Mouse (Mus musculus) intestine, embryonic 15.5 days (tissue): ENCODE results near the gene Lama5. TPM values are rescaled to one million over a fixed set of nuclear protein-coding genes. Genes with fewer than 3 reads are reported as not detected.
"Not testable (repeated sequence)": the region's sequence is repeated elsewhere in the genome, so short reads cannot be mapped to it uniquely, and the experiment has no call there.

ENCODE experiments used
- ATAC-seq: fragments of 200-750 bp; cut with Nextera tagmentation; 2 replicates; pipeline ENCODE4 v1.8.0; 2017; ENCODE audit warnings: moderate TSS enrichment, moderate library complexity
- H3K27ac ChIP-seq: fragments of 300-500 bp; sonication (generic); 2 replicates; pipeline ENCODE4 v1.5.1; 2015; ENCODE audit warnings: mild to moderate bottlenecking, inconsistent platforms
- H3K27me3 ChIP-seq: fragments of 300-500 bp; sonication (generic); replicated peaks from 2 replicates; pipeline ENCODE4 v1.6.1; 2015; ENCODE audit warnings: inconsistent platforms
- H3K36me3 ChIP-seq: fragments of 300-500 bp; sonication (generic); 2 replicates; pipeline ENCODE4 v1.6.1; 2015; ENCODE audit warnings: inconsistent platforms
- H3K4me1 ChIP-seq: fragments of 300-500 bp; sonication (generic); replicated peaks from 2 replicates; pipeline ENCODE4 v1.6.1; 2015; ENCODE audit warnings: inconsistent platforms
- H3K4me2 ChIP-seq: fragments of 300-500 bp; sonication (generic); replicated peaks from 2 replicates; pipeline ENCODE4 v1.6.1; 2015; ENCODE audit warnings: mild to moderate bottlenecking, inconsistent platforms
- H3K4me3 ChIP-seq: fragments of 300-500 bp; sonication (generic); replicated peaks from 2 replicates; pipeline ENCODE4 v1.5.1; 2015; ENCODE audit warnings: inconsistent platforms
- H3K9ac ChIP-seq: fragments of 300-500 bp; sonication (generic); 2 replicates; pipeline ENCODE4 v1.6.1; 2015; ENCODE audit warnings: inconsistent platforms
- H3K9me3 ChIP-seq: fragments of 300-500 bp; sonication (generic); 2 replicates; pipeline ENCODE4 v1.6.1; 2016; ENCODE audit warnings: inconsistent platforms
- WGBS: fragments of 180-500 bp; shearing (Covaris S2); methylation state at CpG from one replicate; pipeline ENCODE4 v1.1.7; 2015; 5-methylcytosine and 5-hydroxymethylcytosine counted together
- polyA plus RNA-seq: library from polyadenylated mRNA; unstranded; fragments of >200 nt; fragmentation: Nextera tagmentation; extraction: Ambion mirVana; gene quantifications from 2 replicates; pipeline ENCODE4 v1.2.1, GENCODE M21; 2015

The Lama5 gene
- polyA plus RNA-seq, 1 experiment from 2014 or later: 30.9 TPM

- H3K27me3 ChIP-seq: no peaks in the 10 kb centered on the region
- no peak overlapping the region for H3K4me2 ChIP-seq
- no peak for ATAC-seq
- no peak overlapping the region for H3K27ac ChIP-seq
- 0 out of 2 replicates have a peak overlapping the region, but pooled peaks have one; percentile 98 for H3K9ac ChIP-seq
- no peak overlapping the region for H3K4me3 ChIP-seq
- WGBS: 90% methylated on average over 5 of the region's 5 CpGs
- H3K4me1 ChIP-seq: peaks cover 22% of the 10 kb centered on the region
- H3K9me3 ChIP-seq: no peaks in the 10 kb centered on the region
- peaks cover 40% of the 10 kb centered on the region for H3K36me3 ChIP-seq
These were observed 51.5 kb downstream of the Lama5 start for GRCm38 (mm10) chr2:180174121-180174520.

- 82% methylated on average over 8 of the region's 8 CpGs for WGBS
- not testable (repeated sequence) for H3K27me3 ChIP-seq, H3K9me3 ChIP-seq, H3K27ac ChIP-seq, H3K4me3 ChIP-seq, ATAC-seq
- H3K4me1 ChIP-seq: peaks cover 22% of the 10 kb centered on the region
- H3K36me3 ChIP-seq: peaks cover 36% of the 10 kb centered on the region
- peak overlapping the region; percentile 98; the same call in 1 of the 2 replicates for H3K9ac ChIP-seq
- H3K4me2 ChIP-seq: peak overlapping the region; percentile 85
These were observed 51.9 kb downstream of the Lama5 start for GRCm38 (mm10) chr2:180173711-180174110.

GRCm38 (mm10) chr2:180173163-180173562 lies 52.5 kb downstream of the Lama5 start:
- H3K27me3 ChIP-seq: no peaks in the 10 kb centered on the region
- peaks cover 35% of the 10 kb centered on the region for H3K36me3 ChIP-seq
- no peak overlapping the region for H3K27ac ChIP-seq
- peak overlapping the region; percentile 98 for H3K9ac ChIP-seq
- WGBS: 77% methylated on average over 4 of the region's 4 CpGs
- H3K4me3 ChIP-seq: peak overlapping the region; percentile 100; the same call in 1 of the 2 replicates
- no peaks in the 10 kb centered on the region for H3K9me3 ChIP-seq
- peak overlapping the region; percentile 85 for H3K4me2 ChIP-seq
- ATAC-seq: no peak
- H3K4me1 ChIP-seq: peaks cover 22% of the 10 kb centered on the region

- ATAC-seq: no peak
- 3% methylated on average over 9 of the region's 9 CpGs for WGBS
- H3K27ac ChIP-seq: no peak overlapping the region
These were observed 53.5 kb downstream of the Lama5 start for GRCm38 (mm10) chr2:180172152-180172551.

GRCm38 (mm10) chr2:180171522-180172070 lies 54.1 kb downstream of the Lama5 start:
- no peaks in the 10 kb centered on the region for H3K27me3 ChIP-seq
- peak overlapping the region; percentile 89 for H3K27ac ChIP-seq
- H3K4me2 ChIP-seq: peak overlapping the region; percentile 85
- no peaks in the 10 kb centered on the region for H3K9me3 ChIP-seq
- H3K36me3 ChIP-seq: peaks cover 20% of the 10 kb centered on the region
- peaks cover 22% of the 10 kb centered on the region for H3K4me1 ChIP-seq
- peak; percentile 75 for ATAC-seq
- peak overlapping the region; percentile 98 for H3K9ac ChIP-seq
- peak overlapping the region; percentile 100 for H3K4me3 ChIP-seq
- under 1% methylated on average over 79 of the region's 80 CpGs for WGBS

More at GRCm38 (mm10) chr2:180172152-180172551, 53.5 kb downstream of the Lama5 start:
- no peaks in the 10 kb centered on the region for H3K9me3 ChIP-seq
- H3K36me3 ChIP-seq: peaks cover 25% of the 10 kb centered on the region
- no peaks in the 10 kb centered on the region for H3K27me3 ChIP-seq
- peaks cover 22% of the 10 kb centered on the region for H3K4me1 ChIP-seq
- peak overlapping the region; percentile 100 for H3K4me3 ChIP-seq
- peak overlapping the region; percentile 98 for H3K9ac ChIP-seq
- peak overlapping the region; percentile 85 for H3K4me2 ChIP-seq

- Histone ChIP-seq H3K27me3 (no peaks in the 10 kb centered on the region), H3K9ac (peak within 1 kb of the TSS; percentile 98), H3K4me2 (peak within 1 kb of the TSS; percentile 85), H3K4me3 (peak within 1 kb of the TSS; percentile 100), H3K36me3 (peaks cover 15% of the 10 kb centered on the region), H3K9me3 (no peaks in the 10 kb centered on the region), H3K27ac (peak within 1 kb of the TSS; percentile 89), H3K4me1 (peaks cover 22% of the 10 kb centered on the region)
- 4% methylated on average over 41 of the region's 41 CpGs for WGBS
- peak; percentile 99 for ATAC-seq
These were observed 54.7 kb downstream of the Lama5 start, which contains the start of gene Adrm1 for GRCm38 (mm10) chr2:180170806-180171521. Gene Adrm1, plus strand, starts transcription at chr2:180171485.

- no peak overlapping the region for H3K4me3 ChIP-seq
- no peaks in the 10 kb centered on the region for H3K9me3 ChIP-seq
- H3K27me3 ChIP-seq: no peaks in the 10 kb centered on the region
- peaks cover 12% of the 10 kb centered on the region; the same call in 1 of the 2 replicates for H3K36me3 ChIP-seq
- WGBS: 75% methylated on average over 11 of the region's 11 CpGs
- peaks cover 22% of the 10 kb centered on the region for H3K4me1 ChIP-seq
- peak overlapping the region; percentile 71 for H3K4me2 ChIP-seq
- ATAC-seq: no peak
- H3K9ac ChIP-seq: peak overlapping the region; percentile 40
- no peak overlapping the region for H3K27ac ChIP-seq
These were observed 55.4 kb downstream of the Lama5 start for GRCm38 (mm10) chr2:180170151-180170805.

GRCm38 (mm10) chr2:180166869-180167268 lies 58.8 kb downstream of the Lama5 start:
- Histone ChIP-seq H3K36me3 (0 out of 2 replicates have a peak, but pooled peaks cover 2% of the 10 kb centered on the region), H3K9me3 (no peaks in the 10 kb centered on the region), H3K27me3 (no peaks in the 10 kb centered on the region), H3K9ac (no peak overlapping the region), H3K4me3 (no peak overlapping the region), H3K27ac (no peak overlapping the region), H3K4me1 (peaks cover 7% of the 10 kb centered on the region; the same call in 1 of the 2 replicates), H3K4me2 (no peak overlapping the region)
- WGBS: 80% methylated on average over 2 of the region's 2 CpGs
- ATAC-seq: no peak

- Histone ChIP-seq H3K4me2 (no peak overlapping the region), H3K36me3 (0 out of 2 replicates have a peak, but pooled peaks cover 2% of the 10 kb centered on the region), H3K9ac (no peak overlapping the region), H3K9me3 (no peaks in the 10 kb centered on the region), H3K27me3 (no peaks in the 10 kb centered on the region), H3K4me3 (no peak overlapping the region), H3K4me1 (peaks cover 4% of the 10 kb centered on the region; the same call in 1 of the 2 replicates), H3K27ac (no peak overlapping the region)
- ATAC-seq: no peak
- WGBS: 83% methylated on average over 2 of the region's 2 CpGs
These were observed 59.8 kb downstream of the Lama5 start for GRCm38 (mm10) chr2:180165855-180166254.

- Histone ChIP-seq H3K9me3 (no peaks in the 10 kb centered on the region), H3K27me3 (no peaks in the 10 kb centered on the region), H3K9ac (no peak overlapping the region), H3K27ac (no peak overlapping the region), H3K36me3 (peaks cover 25% of the 10 kb centered on the region), H3K4me3 (no peak overlapping the region), H3K4me1 (no peaks in the 10 kb centered on the region), H3K4me2 (no peak overlapping the region)
- ATAC-seq: no peak
- WGBS: 88% methylated on average over 3 of the region's 3 CpGs
These were observed 67.0 kb downstream of the Lama5 start for GRCm38 (mm10) chr2:180158627-180159026.

GRCm38 (mm10) chr2:180154796-180155195 lies 70.9 kb downstream of the Lama5 start:
- Histone ChIP-seq H3K9ac (no peak overlapping the region), H3K27me3 (no peaks in the 10 kb centered on the region), H3K9me3 (no peaks in the 10 kb centered on the region), H3K4me2 (no peak overlapping the region), H3K4me3 (no peak overlapping the region), H3K4me1 (no peaks in the 10 kb centered on the region), H3K36me3 (peaks cover 40% of the 10 kb centered on the region), H3K27ac (no peak overlapping the region)
- 80% methylated on average over 3 of the region's 3 CpGs for WGBS
- ATAC-seq: no peak

GRCm38 (mm10) chr2:180148551-180148950 lies 77.1 kb downstream of the Lama5 start:
- 84% methylated on average over 9 of the region's 9 CpGs for WGBS
- ATAC-seq: no peak

More at GRCm38 (mm10) chr2:180148551-180148950, 77.1 kb downstream of the Lama5 start:
- no peak overlapping the region for H3K9ac ChIP-seq
- no peak overlapping the region for H3K4me3 ChIP-seq
- H3K4me2 ChIP-seq: no peak overlapping the region
- H3K36me3 ChIP-seq: peaks cover 38% of the 10 kb centered on the region
- H3K27me3 ChIP-seq: no peaks in the 10 kb centered on the region
- H3K27ac ChIP-seq: no peak overlapping the region
- no peaks in the 10 kb centered on the region for H3K9me3 ChIP-seq
- no peaks in the 10 kb centered on the region for H3K4me1 ChIP-seq
